Mouse (Mus musculus) ZHBTc4 (cell line): ENCODE data around the gene Gm17660.
"Not testable (repeated sequence)": the region's sequence is repeated elsewhere in the genome, so short reads cannot be mapped to it uniquely, and the experiment has no call there.

Experiments used
- DNase-seq: peaks from one replicate; pipeline ENCODE4 v3.0.0-alpha.2; 2011; ENCODE audit warnings: low read depth, low spot score

Gene Gm17660

DNA sequence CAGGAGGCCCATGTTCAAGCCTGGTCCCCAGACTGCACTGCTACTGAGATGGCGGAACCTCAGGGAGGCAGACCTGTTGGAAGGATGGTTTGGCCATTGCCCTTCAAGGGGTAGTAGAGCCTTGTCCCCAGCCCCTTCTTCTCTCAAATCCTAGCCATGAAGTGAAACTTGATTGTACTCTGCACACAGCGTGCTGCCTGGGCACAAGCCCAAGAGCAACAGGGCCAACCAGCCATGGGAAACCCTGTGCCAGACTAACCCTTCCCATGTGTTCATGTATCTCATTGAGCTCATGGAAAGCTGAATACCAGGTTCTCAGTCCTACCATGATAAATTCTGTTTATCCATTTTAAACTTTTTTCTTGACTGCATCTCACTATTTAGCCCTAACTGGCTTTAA lies 34.5 kb downstream of the Gm17660 start:
- no peak for DNase-seq

- DNase-seq: peak; percentile 64
Observed at GRCm38 (mm10) chr5:104039154-104039932, 38.1 kb downstream of the Gm17660 start.

- DNase-seq: no peak
Observed at GRCm38 (mm10) chr5:104036686-104037085, 40.7 kb downstream of the Gm17660 start.

DNA sequence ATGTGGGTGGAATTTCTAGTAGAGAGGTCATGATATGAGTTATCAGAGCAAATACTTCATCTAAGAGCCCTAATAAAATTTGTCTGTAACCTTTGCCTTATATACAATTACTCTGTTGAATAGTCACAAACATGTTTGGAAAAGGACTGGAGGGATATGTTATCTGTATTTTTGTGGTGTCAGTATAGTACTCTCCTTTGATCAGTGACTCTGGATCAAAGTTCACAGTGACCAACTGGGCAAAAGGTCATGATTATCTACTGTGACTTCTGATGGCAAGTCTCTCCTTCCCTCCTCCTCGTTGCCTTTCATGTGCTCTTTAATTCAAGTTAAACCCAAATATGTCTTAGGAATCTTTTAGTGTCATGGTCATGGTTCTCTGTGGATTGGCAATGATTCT lies 41.6 kb downstream of the Gm17660 start:
- DNase-seq: no peak

DNA sequence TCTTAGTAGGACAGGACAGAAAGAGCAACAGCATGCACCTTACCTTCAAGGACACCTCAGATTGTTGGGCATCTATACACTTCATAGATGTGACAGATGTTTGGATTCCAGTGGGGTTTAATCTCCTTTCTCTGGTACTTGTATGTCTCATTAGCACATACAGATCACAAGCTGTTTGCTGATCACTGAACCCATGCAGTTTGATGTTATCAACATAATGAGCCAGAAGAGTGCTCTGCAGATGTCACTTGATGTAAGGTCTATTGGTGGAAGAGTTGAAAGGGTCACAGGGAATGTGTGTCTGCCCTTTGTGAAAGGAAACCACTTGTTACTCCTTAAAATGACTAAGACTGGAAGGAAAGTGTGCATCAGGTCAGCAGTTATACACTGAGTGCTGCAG lies 42.3 kb downstream of the Gm17660 start:
- DNase-seq: no peak

GRCm38 (mm10) chr5:104032434-104033097 lies 44.8 kb downstream of the Gm17660 start:
- DNase-seq: no peak

DNA sequence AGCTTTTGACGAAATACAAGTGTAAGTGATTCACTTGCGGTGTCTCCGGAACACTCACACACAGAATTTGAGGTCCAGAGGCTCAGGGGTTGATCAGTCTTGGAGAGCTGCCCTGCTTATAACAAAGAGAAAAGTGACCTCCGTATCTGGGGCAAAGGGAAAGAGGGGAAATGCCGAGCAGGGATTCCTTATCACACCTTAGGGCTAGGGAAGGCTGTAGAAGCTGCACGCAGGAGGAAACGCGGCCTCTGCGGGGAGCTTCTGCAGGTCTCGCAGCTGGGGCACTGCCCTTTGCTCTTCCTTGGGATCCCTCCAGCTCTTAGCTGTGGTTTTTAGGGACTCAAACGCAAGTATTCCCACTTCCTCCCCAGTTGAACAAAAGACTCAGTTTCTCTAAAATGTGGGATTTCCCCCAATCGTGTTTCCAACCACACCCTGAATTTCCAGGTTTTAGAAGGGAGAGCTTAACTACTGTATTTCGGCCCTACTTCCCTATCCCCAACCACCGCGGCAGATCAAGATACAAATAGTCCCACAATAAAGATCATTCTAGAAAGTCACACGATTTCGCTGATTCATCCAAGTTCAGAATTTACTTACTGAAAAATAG lies 52.1 kb downstream of the Gm17660 start:
- DNase-seq: peak; percentile 27

GRCm38 (mm10) chr5:104024762-104025161 lies 52.6 kb downstream of the Gm17660 start:
- peak; percentile 18 for DNase-seq

GRCm38 (mm10) chr5:104024193-104024592 lies 53.2 kb downstream of the Gm17660 start:
- not testable (repeated sequence) for DNase-seq

DNA sequence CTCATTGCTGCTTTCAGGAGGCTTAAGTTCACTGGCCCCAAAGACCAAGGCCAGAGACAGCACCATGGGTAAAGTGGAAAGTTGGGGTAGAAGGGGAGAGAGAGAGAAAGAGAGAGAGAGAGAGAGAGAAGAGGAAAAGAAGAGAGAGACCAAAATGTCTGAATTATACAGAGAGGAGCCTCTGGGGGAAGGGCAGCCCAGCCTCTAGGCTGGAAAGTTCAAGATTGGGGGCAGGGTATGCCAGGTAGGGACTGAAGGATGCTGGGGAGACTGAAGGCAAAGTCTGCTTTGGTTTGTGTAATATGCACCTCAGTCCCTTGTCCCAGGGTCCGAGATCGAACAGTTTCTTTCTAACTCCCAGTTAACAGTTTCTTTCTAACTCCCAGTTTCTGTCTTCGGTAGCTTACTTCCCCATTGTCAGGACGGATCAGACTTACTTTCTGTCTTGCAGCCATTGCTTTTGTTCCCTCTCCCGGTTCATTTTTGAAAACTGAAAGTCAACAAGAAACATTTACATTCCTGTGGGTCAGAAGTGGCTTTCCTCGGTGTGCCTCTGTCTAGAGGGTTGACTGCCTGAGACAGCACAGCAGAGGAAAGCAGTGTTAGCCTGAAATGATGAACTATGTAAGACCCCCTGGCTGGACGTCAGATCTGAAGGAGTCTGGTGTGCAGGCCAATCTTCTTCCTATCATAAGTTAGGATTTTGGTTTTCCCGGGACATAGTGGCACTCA lies 54.0 kb downstream of the Gm17660 start:
- DNase-seq: no peak

- no peak for DNase-seq
Observed at GRCm38 (mm10) chr5:104022558-104022957, 54.9 kb downstream of the Gm17660 start.

DNA sequence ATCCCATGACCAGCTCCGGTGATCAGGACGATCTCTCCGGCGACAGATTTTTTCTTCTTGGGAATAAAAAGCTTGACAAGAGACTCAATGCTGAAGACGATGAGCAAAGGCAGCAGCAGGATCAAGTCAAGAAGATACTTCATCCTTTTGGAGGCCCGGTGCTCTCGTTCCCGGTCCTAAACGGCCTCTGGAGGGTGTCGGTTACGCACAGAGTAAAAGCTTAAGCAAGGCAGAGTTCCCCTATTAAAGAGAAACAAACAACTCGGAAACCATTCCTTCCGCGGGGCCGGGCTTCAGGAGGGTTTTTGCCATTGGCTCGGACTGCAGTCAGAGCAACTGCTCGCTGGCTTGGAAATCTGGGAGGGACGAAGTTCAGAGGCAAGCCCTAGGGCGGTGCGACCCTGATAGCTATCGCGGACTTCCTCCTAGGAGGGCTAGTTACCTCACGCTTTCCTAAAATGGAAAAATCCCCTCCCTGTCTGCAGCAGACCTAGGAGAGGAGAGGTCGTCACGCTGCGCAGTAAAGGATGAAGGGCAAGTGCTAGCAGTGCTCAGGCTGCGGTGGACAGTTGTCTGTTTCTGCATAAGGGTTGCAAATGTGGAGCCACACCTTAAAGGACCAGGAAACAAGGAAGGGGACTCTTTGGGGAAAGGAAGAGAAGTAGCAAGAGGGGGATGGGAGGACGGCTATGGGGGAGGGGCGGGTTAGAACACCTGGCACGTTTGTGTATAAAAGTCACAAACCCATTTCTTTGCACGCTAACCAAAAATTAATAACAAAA lies 55.6 kb downstream of the Gm17660 start, which contains the start of gene Hsd17b11:
TSS of gene Hsd17b11 (minus strand) at position 323 of the 782 bp plus-strand sequence.
- DNase-seq: peak; percentile 94
